Mouse (Mus musculus) layer of hippocampus, postnatal 36 days (tissue): ENCODE measurements at regions not wholly inside any gene's neighbourhood (a gene's known extent, or its start where the extent isn't known, plus 50 kb on each side); places are given as distances from the start of the nearest gene placed in this dataset.
A peak's percentile ranks its signal among the peaks of the same experiment; 100 is the strongest.
"Not testable (repeated sequence)": the region's sequence is repeated elsewhere in the genome, so short reads cannot be mapped to it uniquely, and the experiment has no call there.

ENCODE experiments used
- DNase-seq, 2 experiments: peaks; one replicate each; pipeline ENCODE4 v3.0.0; 2022

GRCm38 (mm10) chr4:4556126-4556525, 237.0 kb downstream of the Impad1 start:
- DNase-seq, result peak; percentile 5

- DNase-seq, result no peak
Observed at GRCm38 (mm10) chr4:4550301-4550700, 242.9 kb downstream of the Impad1 start.

GRCm38 (mm10) chr4:4549893-4550292, 243.3 kb downstream of the Impad1 start:
- no peak for DNase-seq

GRCm38 (mm10) chr4:4537172-4537753, 255.9 kb downstream of the Impad1 start:
- DNase-seq, result no peak

GRCm38 (mm10) chr4:4532196-4532595, 261.0 kb downstream of the Impad1 start:
- DNase-seq, result no peak

GRCm38 (mm10) chr4:4528311-4528710, 264.8 kb downstream of the Impad1 start:
- DNase-seq, result no peak

- no peak for DNase-seq
Observed at GRCm38 (mm10) chr4:4521757-4522156, 271.4 kb downstream of the Impad1 start.

GRCm38 (mm10) chr4:4518741-4519140, 274.4 kb downstream of the Impad1 start:
- DNase-seq, result no peak

- DNase-seq, result no peak
Observed at GRCm38 (mm10) chr4:4513351-4513750, 279.8 kb downstream of the Impad1 start.

- DNase-seq, result no peak
Observed at GRCm38 (mm10) chr4:4510180-4510920, 282.8 kb downstream of the Impad1 start.

GRCm38 (mm10) chr4:4509296-4509695, 283.9 kb downstream of the Impad1 start:
- no peak for DNase-seq

- no peak for DNase-seq
Observed at GRCm38 (mm10) chr4:4497199-4497598, 296.0 kb downstream of the Impad1 start.

GRCm38 (mm10) chr4:4496181-4496580, 297.0 kb downstream of the Impad1 start:
- DNase-seq, result no peak

GRCm38 (mm10) chr4:4465169-4465714, 327.9 kb downstream of the Impad1 start:
- no peak for DNase-seq

GRCm38 (mm10) chr4:4464130-4464700, 328.9 kb downstream of the Impad1 start:
- no peak for DNase-seq

- DNase-seq, result no peak
Observed at GRCm38 (mm10) chr4:4459258-4459657, 333.9 kb downstream of the Impad1 start.

- DNase-seq, result no peak
Observed at GRCm38 (mm10) chr4:4450104-4450503, 343.1 kb downstream of the Impad1 start.

GRCm38 (mm10) chr4:4442650-4443049, 350.5 kb downstream of the Impad1 start:
- DNase-seq, result peak; percentile 10 to 19

- no peak for DNase-seq
Observed at GRCm38 (mm10) chr4:4437559-4437958, 355.6 kb downstream of the Impad1 start.

- not testable (repeated sequence) for DNase-seq
Observed at GRCm38 (mm10) chr4:4424526-4424925, 347.2 kb upstream of the Sdr16c6 start.

- no peak for DNase-seq
Observed at GRCm38 (mm10) chr4:4403812-4404211, 326.5 kb upstream of the Sdr16c6 start.

GRCm38 (mm10) chr4:4397410-4397809, 320.1 kb upstream of the Sdr16c6 start:
- DNase-seq, result no peak

- no peak for DNase-seq
Observed at GRCm38 (mm10) chr4:4380024-4380590, 302.8 kb upstream of the Sdr16c6 start.
